Mouse (Mus musculus): ENCODE data around the gene BC051019. TPM values are rescaled to one million over a fixed set of nuclear protein-coding genes. Genes with fewer than 3 reads are reported as not detected.
A peak's percentile ranks its signal among the peaks of the same experiment; 100 is the strongest.

BC051019 gene
- 0.24 TPM in 2 replicates for polyA plus RNA-seq (2015; fragmentation: Nextera tagmentation; extraction: Ambion mirVana)

GRCm38 (mm10) chr7:109723697-109724096 is at the start of gene BC051019:
Gene BC051019, minus strand, starts transcription at chr7:109723850.
- WGBS: 91% methylated on average over 5 of the region's 5 CpGs
- ATAC-seq (replicated peaks; ENCODE audit: insufficient number of reproducible peaks, insufficient read depth, low FRiP score, low read depth): no peak

GRCm38 (mm10) chr7:109772251-109772650 is 48.6 kb upstream of the BC051019 start:
- no peak for ATAC-seq (replicated peaks; ENCODE audit: insufficient number of reproducible peaks, insufficient read depth, low FRiP score, low read depth)
- H3K27me3 ChIP-seq: no peaks in the 10 kb centered on the region
- no peak overlapping the region for H3K4me2 ChIP-seq
- no peaks in the 10 kb centered on the region for H3K36me3 ChIP-seq
- no peak overlapping the region for H3K9ac ChIP-seq
- no peaks in the 10 kb centered on the region for H3K9me3 ChIP-seq (replicated peaks)
- H3K27ac ChIP-seq: no peak overlapping the region
- no peaks in the 10 kb centered on the region for H3K4me1 ChIP-seq (replicated peaks)
- no peak overlapping the region for H3K4me3 ChIP-seq

More at GRCm38 (mm10) chr7:109723697-109724096, at the start of gene BC051019:
- H3K9ac ChIP-seq: no peak within 1 kb of the TSS
- no peaks in the 10 kb centered on the region for H3K9me3 ChIP-seq (replicated peaks)
- H3K27ac ChIP-seq: no peak within 1 kb of the TSS
- no peaks in the 10 kb centered on the region for H3K36me3 ChIP-seq
- no peaks in the 10 kb centered on the region; the same call in 1 of the 2 replicates for H3K4me1 ChIP-seq (replicated peaks)
- no peaks in the 10 kb centered on the region for H3K27me3 ChIP-seq
- no peak within 1 kb of the TSS for H3K4me3 ChIP-seq
- no peak within 1 kb of the TSS for H3K4me2 ChIP-seq

GRCm38 (mm10) chr7:109768699-109769383 is 45.2 kb upstream of the BC051019 start:
- Histone ChIP-seq H3K27ac (no peak overlapping the region), H3K9ac (no peak overlapping the region), H3K4me2 (no peak overlapping the region), H3K9me3 (replicated peaks) (no peaks in the 10 kb centered on the region), H3K4me3 (no peak overlapping the region), H3K27me3 (no peaks in the 10 kb centered on the region), H3K4me1 (replicated peaks) (no peaks in the 10 kb centered on the region), H3K36me3 (no peaks in the 10 kb centered on the region)
- 38% methylated on average over 2 of the region's 2 CpGs for WGBS
- ATAC-seq (replicated peaks; ENCODE audit: insufficient number of reproducible peaks, insufficient read depth, low FRiP score, low read depth): no peak

GRCm38 (mm10) chr7:109767575-109768350 is 44.1 kb upstream of the BC051019 start:
- Histone ChIP-seq H3K4me2 (no peak overlapping the region), H3K9ac (no peak overlapping the region), H3K4me1 (replicated peaks) (no peaks in the 10 kb centered on the region), H3K4me3 (no peak overlapping the region), H3K9me3 (replicated peaks) (no peaks in the 10 kb centered on the region), H3K27me3 (no peaks in the 10 kb centered on the region), H3K27ac (no peak overlapping the region), H3K36me3 (no peaks in the 10 kb centered on the region)
- no peak for ATAC-seq (replicated peaks; ENCODE audit: insufficient number of reproducible peaks, insufficient read depth, low FRiP score, low read depth)
- WGBS: 75% methylated on average over 7 of the region's 7 CpGs

- Histone ChIP-seq H3K4me3 (no peak overlapping the region), H3K9me3 (replicated peaks) (no peaks in the 10 kb centered on the region), H3K27me3 (no peaks in the 10 kb centered on the region), H3K27ac (no peak overlapping the region), H3K9ac (no peak overlapping the region), H3K4me2 (no peak overlapping the region), H3K4me1 (replicated peaks) (no peaks in the 10 kb centered on the region), H3K36me3 (no peaks in the 10 kb centered on the region)
- no peak for ATAC-seq (replicated peaks; ENCODE audit: insufficient number of reproducible peaks, insufficient read depth, low FRiP score, low read depth)
- 70% methylated on average over 2 of the region's 2 CpGs for WGBS
Measured at GRCm38 (mm10) chr7:109764009-109764408, 40.4 kb upstream of the BC051019 start.

- Histone ChIP-seq H3K27me3 (no peaks in the 10 kb centered on the region), H3K27ac (no peak overlapping the region), H3K4me2 (no peak overlapping the region), H3K9me3 (replicated peaks) (no peaks in the 10 kb centered on the region), H3K36me3 (no peaks in the 10 kb centered on the region), H3K4me1 (replicated peaks) (peaks cover 17% of the 10 kb centered on the region), H3K9ac (no peak overlapping the region), H3K4me3 (no peak overlapping the region)
- no peak for ATAC-seq (replicated peaks; ENCODE audit: insufficient number of reproducible peaks, insufficient read depth, low FRiP score, low read depth)
- WGBS: 85% methylated on average over 3 of the region's 3 CpGs
Measured at GRCm38 (mm10) chr7:109756291-109756690, 32.6 kb upstream of the BC051019 start.

GRCm38 (mm10) chr7:109754034-109754433 is 30.4 kb upstream of the BC051019 start:
- peaks cover 21% of the 10 kb centered on the region for H3K4me1 ChIP-seq (replicated peaks)
- no peak overlapping the region for H3K4me3 ChIP-seq
- no peaks in the 10 kb centered on the region for H3K27me3 ChIP-seq
- H3K9me3 ChIP-seq (replicated peaks): no peaks in the 10 kb centered on the region
- H3K36me3 ChIP-seq: peaks cover 5% of the 10 kb centered on the region; the same call in 1 of the 2 replicates
- WGBS: 87% methylated on average over 8 of the region's 8 CpGs
- ATAC-seq (replicated peaks; ENCODE audit: insufficient number of reproducible peaks, insufficient read depth, low FRiP score, low read depth): no peak
- H3K9ac ChIP-seq: no peak overlapping the region
- H3K4me2 ChIP-seq: no peak overlapping the region
- no peak overlapping the region for H3K27ac ChIP-seq

- Histone ChIP-seq H3K9me3 (replicated peaks) (no peaks in the 10 kb centered on the region), H3K27ac (peak within 1 kb of the TSS; percentile 90), H3K36me3 (peaks cover 5% of the 10 kb centered on the region; the same call in 1 of the 2 replicates), H3K4me3 (peak within 1 kb of the TSS; percentile 94), H3K9ac (peak within 1 kb of the TSS; percentile 95), H3K27me3 (no peaks in the 10 kb centered on the region), H3K4me1 (replicated peaks) (peaks cover 21% of the 10 kb centered on the region), H3K4me2 (peak within 1 kb of the TSS; percentile 95)
- under 1% methylated on average over 70 of the region's 74 CpGs for WGBS
- ATAC-seq (replicated peaks; ENCODE audit: insufficient number of reproducible peaks, insufficient read depth, low FRiP score, low read depth): peak; percentile 85
Measured at GRCm38 (mm10) chr7:109752008-109752925, 28.6 kb upstream of the BC051019 start, which contains the start of gene Tmem9b. Gene Tmem9b, minus strand, starts transcription at chr7:109752875.

GRCm38 (mm10) chr7:109751427-109752007 is 27.9 kb upstream of the BC051019 start:
- WGBS: 2% methylated on average over 13 of the region's 13 CpGs
- Histone ChIP-seq H3K4me2 (peak overlapping the region; percentile 95), H3K9ac (peak overlapping the region; percentile 95), H3K27me3 (no peaks in the 10 kb centered on the region), H3K4me3 (peak overlapping the region; percentile 94), H3K4me1 (replicated peaks) (peaks cover 21% of the 10 kb centered on the region), H3K36me3 (peaks cover 7% of the 10 kb centered on the region; the same call in 1 of the 2 replicates), H3K27ac (peak overlapping the region; percentile 90), H3K9me3 (replicated peaks) (no peaks in the 10 kb centered on the region)
- peak; percentile 38 for ATAC-seq (replicated peaks; ENCODE audit: insufficient number of reproducible peaks, insufficient read depth, low FRiP score, low read depth)

GRCm38 (mm10) chr7:109747747-109748146 is 24.1 kb upstream of the BC051019 start:
- Histone ChIP-seq H3K4me1 (replicated peaks) (peaks cover 13% of the 10 kb centered on the region), H3K9me3 (replicated peaks) (no peaks in the 10 kb centered on the region), H3K4me2 (no peak overlapping the region), H3K9ac (no peak overlapping the region), H3K36me3 (peaks cover 36% of the 10 kb centered on the region), H3K27ac (no peak overlapping the region), H3K27me3 (no peaks in the 10 kb centered on the region), H3K4me3 (no peak overlapping the region)
- WGBS: 54% methylated on average over 1 of the region's 1 CpGs
- no peak for ATAC-seq (replicated peaks; ENCODE audit: insufficient number of reproducible peaks, insufficient read depth, low FRiP score, low read depth)
